Mouse (Mus musculus) ES-Bruce4 (cell line): ENCODE measurements around the gene Gm6614.

Source experiments
- CTCF ChIP-seq: IDR thresholded peaks from one replicate; pipeline ENCODE4 v1.8.1; 2011; ENCODE audit warnings: low read depth, low read length
- EP300 ChIP-seq: IDR thresholded peaks from 2 replicates; pipeline ENCODE4 v1.6.1; 2011; ENCODE audit warnings: low read depth, low read length; ENCODE audit not compliant: insufficient read depth
- POLR2A ChIP-seq: IDR thresholded peaks from one replicate; pipeline ENCODE4 v1.8.1; 2011; ENCODE audit warnings: low read length; ENCODE audit not compliant: insufficient read depth

- no peak for TF ChIP-seq POLR2A
- TF ChIP-seq CTCF: no peak
- no peak for TF ChIP-seq EP300
Observed at GRCm38 (mm10) chr6:142035771-142036170, 24.6 kb upstream of the Gm6614 start.
